Mouse (Mus musculus): Measurements from ENCODE around the gene Mrpl55.
"Not testable (repeated sequence)": the region's sequence is repeated elsewhere in the genome, so short reads cannot be mapped to it uniquely, and the experiment has no call there.

The Mrpl55 gene

DNA sequence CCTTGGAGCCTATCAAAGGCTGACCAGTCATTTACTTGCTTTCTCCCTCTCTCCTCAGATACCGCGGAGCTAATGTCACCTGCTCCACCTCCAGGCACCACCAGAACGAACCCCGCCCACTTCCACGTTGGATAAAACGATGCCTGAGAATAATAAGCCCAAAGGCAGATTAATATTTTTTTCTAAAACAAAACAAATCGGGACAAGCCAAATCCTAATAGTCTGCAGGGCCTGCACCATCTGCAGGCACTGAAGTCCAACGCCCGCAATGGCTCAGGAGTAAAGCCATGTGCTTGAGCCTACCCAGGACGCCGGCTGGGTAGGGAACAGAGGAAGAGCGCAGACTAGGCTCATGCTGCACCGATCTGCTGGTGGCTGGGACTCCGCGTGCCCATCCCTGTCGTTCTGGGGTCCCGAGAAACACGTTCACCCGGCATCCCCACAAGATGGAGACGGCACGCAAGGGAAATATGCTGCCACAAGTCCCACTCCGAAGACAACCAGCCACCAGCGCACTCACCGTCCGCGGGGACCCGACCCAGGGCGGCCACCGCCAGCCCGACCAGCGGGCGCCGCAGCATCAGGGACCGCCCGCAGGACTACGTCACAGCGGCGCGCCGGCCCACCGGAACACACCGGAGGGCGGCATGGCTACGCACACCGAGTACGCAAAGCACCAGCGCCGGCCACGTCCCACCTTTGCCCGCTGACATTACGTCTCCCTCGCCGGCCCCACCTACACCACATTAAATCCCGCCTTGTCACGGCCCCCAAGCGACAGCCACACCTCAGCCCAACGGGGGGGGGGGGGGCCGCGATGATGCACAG lies 10.8 kb upstream of the Mrpl55 start:
- DNase-seq (ENCODE audit: low spot score in 2 of 2), result peak; percentile 73 to 84

- no peak for DNase-seq (ENCODE audit: low spot score in 2 of 2)
These were observed 10.3 kb upstream of the Mrpl55 start, which contains the start of gene Guk1 for GRCm38 (mm10) chr11:59192059-59192386. Gene Guk1, minus strand, starts transcription at chr11:59192212.

DNA sequence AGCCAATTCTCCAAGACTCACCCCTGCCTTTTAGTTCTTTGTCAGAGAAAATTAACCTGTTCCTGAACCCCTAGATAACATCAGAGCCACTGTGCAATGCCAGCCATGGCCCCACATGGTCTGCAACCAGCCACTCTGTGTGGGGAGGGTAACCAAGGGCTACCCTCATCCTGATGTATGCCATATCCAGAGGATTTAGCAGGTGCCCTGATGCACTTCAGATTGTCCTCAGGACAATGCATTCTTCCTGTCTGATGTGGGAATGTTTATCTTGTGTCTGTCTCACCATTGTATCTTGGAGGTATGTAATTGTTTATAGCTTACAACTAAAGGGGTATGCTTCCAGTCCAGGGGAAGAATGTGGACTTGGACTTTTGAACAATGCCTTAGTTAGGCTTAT lies 6.1 kb upstream of the Mrpl55 start:
- DNase-seq (ENCODE audit: low spot score in 2 of 2), result no peak

DNA sequence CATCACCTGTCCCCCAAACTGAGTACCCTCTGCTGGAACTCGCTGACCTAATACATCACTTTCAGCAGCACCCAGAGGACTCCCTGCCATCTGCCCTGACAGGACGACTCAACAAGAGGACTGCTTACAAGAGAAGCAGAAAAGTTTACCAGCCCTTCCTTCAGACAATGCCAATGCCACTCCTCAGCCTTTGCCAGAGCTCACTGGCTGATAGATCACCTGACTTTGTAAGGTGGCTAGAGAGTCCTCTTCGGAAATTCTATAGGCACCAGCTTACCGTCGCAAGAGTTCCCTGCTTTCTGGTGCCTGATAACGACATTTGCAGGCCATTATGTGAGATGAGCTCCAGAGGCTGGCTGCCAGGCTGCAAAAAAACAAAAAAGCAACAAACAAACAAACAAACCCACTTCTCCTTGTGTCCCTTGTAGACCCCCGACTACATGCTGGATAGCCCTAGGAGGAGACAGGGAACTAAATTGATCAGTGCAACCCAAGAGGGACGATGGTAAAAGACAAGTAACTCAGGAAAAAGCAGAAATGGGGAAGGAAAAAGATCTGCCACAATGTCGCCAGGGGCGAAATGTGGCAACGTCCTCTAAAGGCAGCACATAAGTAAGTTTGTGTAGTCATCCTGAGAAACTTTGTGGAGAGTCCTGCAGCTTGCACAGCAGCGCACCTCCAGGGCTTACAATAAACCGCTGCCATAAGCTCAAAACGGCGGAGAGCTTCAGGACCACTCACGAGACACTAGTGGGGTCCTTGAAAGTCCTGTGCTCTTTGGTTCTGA lies 877 bp upstream of the Mrpl55 start:
- no peak for DNase-seq (ENCODE audit: low spot score in 2 of 2)

- DNase-seq (ENCODE audit: low spot score in 2 of 2), result peak; percentile 87 to 94
These were observed 6.0 kb downstream of the Mrpl55 start, which contains the start of gene 2310033P09Rik for GRCm38 (mm10) chr11:59208153-59208831. Gene 2310033P09Rik, plus strand, starts transcription at chr11:59208321.

DNA sequence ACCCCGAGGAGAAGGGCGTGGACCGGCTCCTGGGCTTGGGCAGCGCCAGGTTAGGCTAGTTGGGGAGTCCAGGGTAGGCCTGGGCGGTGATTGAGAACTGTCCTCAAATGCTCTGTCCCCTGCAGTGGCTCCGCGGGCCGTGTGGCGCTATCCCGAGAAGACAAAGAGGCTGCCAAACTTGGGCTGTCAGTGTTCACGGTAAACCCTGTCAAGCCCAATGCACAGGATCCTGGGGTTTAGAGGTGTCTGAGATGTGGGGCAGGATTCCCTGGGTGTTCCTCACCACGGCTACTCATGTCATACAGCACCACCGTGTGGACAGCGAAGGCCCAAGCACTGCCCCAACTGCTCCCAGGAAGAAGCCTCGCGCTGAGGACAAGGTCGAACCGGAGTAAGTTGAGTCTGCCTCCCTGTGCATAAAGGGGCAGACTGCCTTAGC lies 6.7 kb downstream of the Mrpl55 start:
- no peak for DNase-seq (ENCODE audit: low spot score in 2 of 2)

DNA sequence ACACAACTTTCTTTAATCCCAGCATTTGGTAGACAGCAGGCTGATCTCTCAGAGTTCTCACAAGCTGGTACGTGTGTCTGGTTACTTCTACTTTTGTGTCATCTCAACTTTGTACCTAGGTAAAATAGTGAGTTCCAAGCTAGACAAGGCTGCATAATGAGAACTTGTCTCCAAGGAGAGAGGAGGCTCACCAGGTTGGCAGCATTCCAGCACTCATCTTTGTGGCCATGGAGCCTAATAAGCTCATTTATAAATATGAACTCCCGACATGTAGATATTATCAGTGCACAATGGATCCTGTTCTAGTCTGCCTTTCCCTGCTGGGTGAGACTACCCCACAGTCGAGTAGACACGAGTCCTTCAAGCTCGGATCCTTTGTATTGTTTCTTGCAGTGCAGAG lies 7.3 kb downstream of the Mrpl55 start:
- DNase-seq (ENCODE audit: low spot score in 2 of 2), result no peak

- DNase-seq (ENCODE audit: low spot score in 2 of 2), result no peak
These were observed 7.7 kb downstream of the Mrpl55 start for GRCm38 (mm10) chr11:59210020-59210419.

- DNase-seq (ENCODE audit: low spot score in 2 of 2), result not testable (repeated sequence)
These were observed 9.3 kb downstream of the Mrpl55 start for GRCm38 (mm10) chr11:59211561-59211960.

GRCm38 (mm10) chr11:59212320-59212719 lies 10.0 kb downstream of the Mrpl55 start:
- not testable (repeated sequence) for DNase-seq (ENCODE audit: low spot score in 2 of 2)

DNA sequence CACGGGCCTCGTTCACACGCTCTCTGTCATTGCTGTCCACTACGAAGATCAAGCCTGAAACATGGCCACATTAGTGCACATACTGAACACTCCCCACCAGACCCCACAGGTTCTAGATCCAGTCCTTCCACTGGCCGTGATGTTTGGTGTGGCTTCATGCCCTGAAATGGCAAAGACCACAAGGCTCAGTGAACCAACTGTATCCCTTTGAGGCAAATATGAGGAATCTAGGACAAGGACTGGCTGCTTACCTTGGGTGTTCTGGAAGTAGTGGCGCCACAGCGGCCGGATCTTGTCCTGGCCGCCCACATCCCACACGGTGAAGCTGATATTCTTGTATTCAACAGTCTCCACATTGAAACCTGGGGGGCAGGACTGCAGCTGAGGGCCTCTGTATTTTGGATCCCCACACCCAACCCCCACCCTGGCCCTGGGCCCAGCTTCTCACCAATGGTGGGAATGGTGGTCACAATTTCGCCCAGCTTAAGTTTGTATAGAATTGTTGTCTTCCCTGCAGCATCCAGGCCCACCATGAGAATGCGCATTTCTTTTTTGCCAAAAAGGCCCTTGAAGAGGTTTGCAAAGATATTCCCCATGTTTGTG lies 10.7 kb downstream of the Mrpl55 start:
- DNase-seq (ENCODE audit: low spot score in 2 of 2), result no peak

DNA sequence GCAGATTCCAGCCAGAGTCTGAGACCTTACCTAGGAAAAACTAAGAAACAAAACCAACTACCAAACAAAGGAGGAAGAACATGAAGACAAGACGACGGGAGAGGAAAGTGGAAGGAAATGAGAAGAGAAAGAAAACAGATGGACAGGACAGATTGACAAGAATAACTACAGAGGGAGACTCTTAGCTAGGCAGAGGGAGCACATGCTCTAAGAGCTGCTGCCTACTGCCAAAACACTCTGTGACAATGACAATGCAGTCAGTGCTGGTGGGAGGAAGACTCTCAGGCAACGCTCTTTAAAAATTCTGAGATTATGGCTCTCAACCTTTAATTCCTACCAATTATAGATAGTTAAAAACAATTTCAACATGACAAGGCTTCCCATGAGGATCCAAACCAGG lies 14.7 kb downstream of the Mrpl55 start:
- DNase-seq (ENCODE audit: low spot score in 2 of 2), result no peak

DNA sequence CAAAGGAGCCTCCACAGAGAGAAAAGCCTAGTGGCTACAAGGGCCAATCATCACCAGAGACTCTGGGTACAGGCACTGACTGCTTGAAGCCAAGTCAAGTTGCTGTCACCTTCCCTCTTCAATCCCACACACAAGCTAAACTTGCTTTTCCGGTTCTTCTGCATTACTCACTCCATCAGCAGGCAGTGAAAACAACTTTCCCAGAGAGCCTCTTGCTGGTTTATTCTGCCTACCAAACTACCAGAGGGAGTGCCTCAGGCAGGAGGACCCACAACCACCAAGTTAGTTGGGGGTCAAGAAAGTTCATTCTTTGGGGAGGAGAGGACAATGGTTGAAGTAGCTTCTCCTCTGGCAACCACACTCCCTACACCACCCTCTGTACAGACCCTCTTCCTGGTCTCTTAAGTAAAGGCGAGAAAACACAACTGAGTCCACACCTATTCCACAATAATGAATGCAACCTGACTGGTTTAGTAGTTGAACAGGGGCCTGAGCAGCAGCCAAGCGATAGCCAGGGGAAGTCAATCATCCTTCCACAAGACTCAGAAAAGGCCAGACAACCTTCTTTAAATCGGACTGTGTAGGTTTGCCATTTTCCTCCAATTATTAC lies 16.2 kb downstream of the Mrpl55 start:
- no peak for DNase-seq (ENCODE audit: low spot score in 2 of 2)

GRCm38 (mm10) chr11:59219064-59219463 lies 16.8 kb downstream of the Mrpl55 start:
- no peak for DNase-seq (ENCODE audit: low spot score in 2 of 2)

GRCm38 (mm10) chr11:59221604-59222003 lies 19.3 kb downstream of the Mrpl55 start:
- no peak for DNase-seq (ENCODE audit: low spot score in 2 of 2)

GRCm38 (mm10) chr11:59222306-59222705 lies 20.0 kb downstream of the Mrpl55 start:
- DNase-seq (ENCODE audit: low spot score in 2 of 2), result no peak

GRCm38 (mm10) chr11:59224025-59224424 lies 21.7 kb downstream of the Mrpl55 start:
- no peak for DNase-seq (ENCODE audit: low spot score in 2 of 2)

DNA sequence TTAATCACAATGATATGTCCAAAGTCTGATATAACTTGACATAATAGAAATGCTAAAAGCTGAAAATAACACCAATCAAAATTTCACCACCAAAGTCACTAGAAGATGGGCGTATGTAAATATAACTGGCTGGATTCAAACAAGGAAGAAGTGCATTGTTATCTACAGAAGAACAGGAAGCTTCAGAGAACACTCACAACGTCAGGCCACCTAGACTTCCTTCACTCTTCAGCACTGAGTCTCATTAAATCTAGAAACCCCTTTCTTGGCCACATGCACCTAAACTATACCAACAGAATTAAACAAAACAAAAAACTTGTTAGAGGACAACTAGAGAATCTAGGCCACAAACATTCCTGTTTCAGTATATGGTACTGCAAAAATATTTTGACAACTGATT lies 22.2 kb downstream of the Mrpl55 start:
- DNase-seq (ENCODE audit: low spot score in 2 of 2), result no peak

- DNase-seq (ENCODE audit: low spot score in 2 of 2), result no peak
These were observed 22.9 kb downstream of the Mrpl55 start for GRCm38 (mm10) chr11:59225167-59225566.

DNA sequence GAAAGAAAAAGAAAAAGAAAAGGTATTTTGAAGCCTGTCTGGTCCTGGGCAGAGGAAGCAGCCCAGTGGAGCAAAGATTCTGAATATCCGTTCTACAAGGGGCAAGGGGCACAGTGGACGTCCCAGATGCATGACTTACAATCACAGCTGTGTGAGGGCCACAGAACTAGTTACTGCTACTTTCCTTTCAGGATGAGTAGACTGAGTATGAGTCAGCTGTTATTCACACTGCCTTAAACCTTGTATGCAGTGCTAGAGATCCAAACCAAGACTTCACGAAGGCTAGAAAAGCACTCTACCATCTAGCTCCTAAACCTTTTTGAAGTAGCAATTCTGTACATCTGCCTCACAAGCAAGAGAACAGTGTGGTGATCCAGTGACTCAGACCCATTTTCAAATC lies 24.0 kb downstream of the Mrpl55 start:
- DNase-seq (ENCODE audit: low spot score in 2 of 2), result no peak

- no peak for DNase-seq (ENCODE audit: low spot score in 2 of 2)
These were observed 24.7 kb downstream of the Mrpl55 start for GRCm38 (mm10) chr11:59226787-59227603.

Measured in frontal cortex, postnatal 25 days (tissue).